Mouse (Mus musculus): Measurements from ENCODE around the gene Olfr912.

Gene Olfr912

DNA sequence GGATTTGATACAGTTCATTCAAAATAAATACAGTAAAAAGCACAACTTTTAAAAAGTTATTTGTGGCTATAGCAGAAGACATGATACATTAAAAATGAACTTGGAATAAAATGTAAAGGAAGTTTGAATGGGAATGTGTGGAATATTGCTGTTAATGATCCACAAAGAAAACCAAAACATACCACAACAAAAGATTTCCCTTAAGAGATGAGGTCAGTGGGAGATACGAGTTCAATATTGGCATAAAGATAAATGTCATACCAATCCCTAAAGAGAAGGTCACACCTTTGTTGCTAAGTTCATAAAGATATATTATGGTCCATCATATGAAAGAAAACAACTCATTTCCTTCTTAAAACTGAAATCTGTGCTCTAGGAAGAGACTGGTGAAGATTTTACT lies at the start of gene Olfr912:
Gene Olfr912 (plus strand): TSS at position 301 of the 400 bp plus-strand sequence.
- DNase-seq (ENCODE audit: inconsistent ontology term), result no peak

DNA sequence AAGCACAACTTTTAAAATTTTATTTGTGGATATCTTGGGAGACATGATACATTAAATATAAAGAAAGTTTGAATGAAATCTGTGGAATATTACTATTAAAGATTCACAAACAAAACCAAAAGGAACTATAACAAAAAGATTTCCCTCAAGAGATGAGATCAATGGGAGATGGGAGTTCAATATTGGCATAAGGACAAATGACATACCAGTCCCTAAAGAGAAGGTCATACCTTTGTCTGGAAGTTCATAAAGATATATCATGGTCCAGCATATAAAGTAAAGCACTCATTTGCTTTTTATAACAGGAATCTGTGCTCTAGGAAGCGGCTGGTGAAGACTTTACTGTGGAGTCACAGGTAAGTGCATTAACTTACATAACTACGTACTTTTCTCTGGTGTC lies 42.4 kb upstream of the Olfr912 start, which contains the start of gene Olfr910:
Gene Olfr910 (plus strand): TSS at position 301 of the 400 bp plus-strand sequence.
- no peak for DNase-seq (ENCODE audit: inconsistent ontology term)

DNA sequence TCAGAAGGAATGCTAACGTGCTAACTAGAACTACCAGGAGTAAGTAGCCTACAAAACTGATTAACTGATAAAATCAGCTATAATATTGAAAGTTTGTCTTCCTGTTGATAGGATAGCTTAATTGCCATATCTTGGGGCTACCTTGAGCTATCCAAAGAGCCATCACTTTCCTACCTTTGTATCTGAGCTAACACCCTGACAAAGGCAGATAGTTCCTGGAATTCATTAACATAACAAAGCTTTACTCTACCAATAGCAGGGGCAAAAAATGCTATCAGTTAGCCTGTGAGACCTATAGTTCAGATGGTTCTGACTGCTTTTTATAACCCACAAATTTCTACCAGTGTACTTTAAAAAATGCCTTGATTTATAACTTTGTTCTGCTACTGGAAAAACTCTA lies 11.1 kb downstream of the Olfr912 start:
- no peak for DNase-seq (ENCODE audit: inconsistent ontology term)

DNA sequence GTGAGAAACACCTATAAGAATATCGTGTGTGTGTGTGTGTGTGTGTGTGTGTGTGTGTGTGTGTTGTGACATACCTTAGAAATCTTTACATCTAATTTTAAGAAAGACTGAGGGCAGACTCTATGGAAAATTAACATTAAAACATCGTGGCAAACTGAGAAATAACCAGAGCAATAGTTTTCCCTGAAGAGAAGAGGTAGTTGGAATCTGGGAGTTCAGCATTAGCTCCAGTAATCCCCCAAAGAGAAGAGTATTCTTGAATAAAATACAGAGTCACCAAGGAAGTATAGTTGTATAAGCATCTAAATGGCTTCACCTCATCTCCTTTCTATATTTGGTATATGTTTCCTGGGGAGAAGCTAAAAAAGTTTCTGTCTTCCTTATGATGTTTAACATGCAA lies 12.5 kb downstream of the Olfr912 start, which contains the start of gene Olfr913:
Gene Olfr913 (plus strand): TSS at position 301 of the 400 bp plus-strand sequence.
- DNase-seq (ENCODE audit: inconsistent ontology term), result no peak

DNA sequence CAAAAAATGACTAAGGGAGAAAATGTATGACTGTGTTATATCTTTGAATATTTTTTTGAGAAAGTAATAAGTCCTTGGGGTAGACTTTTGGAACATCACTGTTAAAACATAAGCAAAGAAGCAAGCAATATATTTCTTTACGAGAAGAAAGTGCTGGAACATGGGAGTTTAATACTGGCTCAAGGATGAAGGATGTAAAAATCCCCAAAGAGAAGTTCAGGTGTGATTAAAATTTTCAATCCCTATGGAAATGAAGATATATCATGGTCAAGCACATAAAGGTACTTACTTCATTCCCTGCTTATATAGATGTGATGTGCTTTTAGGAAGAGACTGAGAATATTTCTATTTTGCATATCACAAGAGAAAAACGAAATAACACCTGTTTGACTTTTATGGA lies 24.8 kb downstream of the Olfr912 start, which contains the start of gene Olfr914:
Gene Olfr914 (plus strand): TSS at position 301 of the 400 bp plus-strand sequence.
- DNase-seq (ENCODE audit: inconsistent ontology term), result no peak

DNA sequence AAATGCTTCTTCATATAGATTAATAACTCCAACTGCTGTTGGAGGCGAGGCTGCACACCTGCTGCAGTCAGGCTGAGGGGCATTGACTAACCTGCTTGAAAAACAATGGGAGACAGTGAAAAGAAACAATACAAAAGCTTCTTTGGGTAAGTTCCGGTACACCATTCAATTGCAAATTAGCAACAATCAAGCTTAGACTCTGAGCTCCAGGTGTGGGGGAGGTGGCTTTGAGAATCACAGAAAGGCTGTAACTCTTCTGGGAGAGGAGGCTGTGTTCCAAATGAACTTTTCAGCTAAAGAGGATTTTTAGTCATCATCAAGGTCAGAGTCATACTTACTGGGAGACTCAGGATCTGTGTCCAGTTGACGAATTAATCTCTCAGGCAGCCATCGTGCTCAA lies 52.4 kb downstream of the Olfr912 start:
- no peak for DNase-seq (ENCODE audit: inconsistent ontology term)
